Mouse (Mus musculus): ENCODE data around the gene Cnnm1. TPM values are rescaled to one million over a fixed set of nuclear protein-coding genes. Genes with fewer than 3 reads are reported as not detected.
A peak's percentile ranks its signal among the peaks of the same experiment; 100 is the strongest.

Cnnm1 gene
- total and polyA plus RNA-seq, 3 experiments: not detected

GRCm38 (mm10) chr19:43521996-43522395 lies 81.8 kb downstream of the Cnnm1 start (continued):
- no peak for TF ChIP-seq ZMIZ1 (IDR thresholded peaks at IDR 0.05; ENCODE audit: low read depth, low read length)
- TF ChIP-seq JUND (conservative IDR thresholded peaks at IDR 0.05; ENCODE audit: low read depth, low read length): peak; percentile 40; the same call in 1 of the 2 replicates
- TF ChIP-seq JUN (IDR thresholded peaks at IDR 0.05; ENCODE audit: insufficient read depth, low read depth, low read length): peak; percentile 53; the same call in 1 of the 2 replicates
- TF ChIP-seq HCFC1 (IDR thresholded peaks at IDR 0.05; ENCODE audit: low read depth, low read length): 0 out of 2 replicates have a peak, but pooled peaks have one; percentile 23
- no peak for TF ChIP-seq USF1 (IDR thresholded peaks at IDR 0.05; ENCODE audit: low read depth, low read length)
- TF ChIP-seq EP300 (IDR thresholded peaks at IDR 0.05; ENCODE audit: low read length): peak; percentile 47
- TF ChIP-seq ETS1 (conservative IDR thresholded peaks at IDR 0.05; ENCODE audit: low read depth, low read length): peak; percentile 76
- TF ChIP-seq CHD1 (IDR thresholded peaks at IDR 0.05; ENCODE audit: low read depth, low read length): no peak
- no peak for TF ChIP-seq USF2 (conservative IDR thresholded peaks at IDR 0.05; ENCODE audit: low read depth, low read length)
- no peak for TF ChIP-seq ELF1 (IDR thresholded peaks at IDR 0.05; ENCODE audit: low read depth, low read length)
- TF ChIP-seq MYC (IDR thresholded peaks at IDR 0.05; ENCODE audit: low read depth, low read length): no peak; the same call in 1 of the 2 replicates
- TF ChIP-seq NRF1 (IDR thresholded peaks at IDR 0.05; ENCODE audit: low read depth, low read length): no peak
- no peak for TF ChIP-seq GABPA (IDR thresholded peaks at IDR 0.05; ENCODE audit: insufficient replicate concordance, low read depth, low read length)
- no peak for TF ChIP-seq POLR2AphosphoS2 (IDR thresholded peaks at IDR 0.05; ENCODE audit: low read depth, low read length)
- no peak for TF ChIP-seq CTCF (conservative IDR thresholded peaks at IDR 0.05 in 1 of 2, IDR thresholded peaks at IDR 0.05 in 1 of 2; ENCODE audit: low read depth in 2 of 2, low read length in 2 of 2)

- H3K9me3 ChIP-seq (replicated peaks; ENCODE audit: low read length): no peaks in the 10 kb centered on the region
- peak overlapping the region; percentile 82 for H3K9ac ChIP-seq (ENCODE audit: insufficient read depth, low read depth)
- in situ Hi-C loops (cut with MboI; ENCODE audit: low pct_ligation_motif_present, low pct_unique_long_range_greater_than_20kb, low sequenced_read_pairs): loop anchor here (10.0 to 25.0 kb wide), 2 partner anchors 101 to 239 kb away; partner anchors contain the start of genes Cox15 and Cutc
- peak overlapping the region; percentile 81 for H3K27ac ChIP-seq (ENCODE audit: insufficient read depth, low read depth)
- peaks cover 56% of the 10 kb centered on the region for H3K79me2 ChIP-seq (replicated peaks; ENCODE audit: control insufficient read depth, extremely low read depth, insufficient read depth, poor library complexity, severe bottlenecking)
- H3K4me2 ChIP-seq (ENCODE audit: insufficient read depth, low read depth, poor library complexity, severe bottlenecking): peak overlapping the region; percentile 47
- H3K4me3 ChIP-seq (replicated peaks in 1 of 3; ENCODE audit: low read depth in 2 of 3, low read length in 2 of 3, poor library complexity in 1 of 3): peak overlapping the region; percentile 79 to 93 (median 89)
- H3K36me3 ChIP-seq (replicated peaks in 1 of 2; ENCODE audit: control insufficient read depth in 1 of 2, insufficient read depth in 1 of 2, low read length in 1 of 2): peaks cover 0 to 23% of the 10 kb centered on the region in 2 experiments
- H3K27me3 ChIP-seq (replicated peaks): no peaks in the 10 kb centered on the region
- peak; percentile 87 for DNase-seq (ENCODE audit: extremely low read depth)
- peaks cover 11 to 28% of the 10 kb centered on the region in 2 experiments for H3K4me1 ChIP-seq (ENCODE audit: control insufficient read depth in 1 of 2, insufficient read depth in 2 of 2)
- dilution Hi-C loops (cut with MboI; ENCODE audit: extremely low pct_ligation_motif_present, extremely low pct_unique_long_range_greater_than_20kb, low sequenced_read_pairs): no loop called here
- no peak for TF ChIP-seq NRF1 (IDR thresholded peaks at IDR 0.05; ENCODE audit: low read depth, low read length)
- TF ChIP-seq ELF1 (IDR thresholded peaks at IDR 0.05; ENCODE audit: low read depth, low read length): peak; percentile 30; the same call in 1 of the 2 replicates
- TF ChIP-seq MAFK (IDR thresholded peaks at IDR 0.05; ENCODE audit: insufficient replicate concordance, low read length): no peak
- TF ChIP-seq CHD1 (IDR thresholded peaks at IDR 0.05; ENCODE audit: low read depth, low read length): no peak
- TF ChIP-seq TCF12 (IDR thresholded peaks at IDR 0.05; ENCODE audit: low read depth, low read length): no peak
- TF ChIP-seq MXI1 (IDR thresholded peaks at IDR 0.05; ENCODE audit: low read depth, low read length): peak; percentile 98
- TF ChIP-seq MEF2A (IDR thresholded peaks at IDR 0.05; ENCODE audit: borderline replicate concordance, low read depth, low read length): no peak
- no peak for TF ChIP-seq JUN (IDR thresholded peaks at IDR 0.05; ENCODE audit: insufficient read depth, low read depth, low read length)
- TF ChIP-seq BHLHE40 (IDR thresholded peaks at IDR 0.05; ENCODE audit: low read depth, low read length): peak; percentile 96
- TF ChIP-seq TBP (conservative IDR thresholded peaks at IDR 0.05; ENCODE audit: low read depth, low read length): no peak
- peak; percentile 75 for TF ChIP-seq ETS1 (conservative IDR thresholded peaks at IDR 0.05; ENCODE audit: low read depth, low read length)
- no peak for TF ChIP-seq ZKSCAN1 (IDR thresholded peaks at IDR 0.05; ENCODE audit: borderline replicate concordance, low read depth, low read length)
- no peak for TF ChIP-seq UBTF (IDR thresholded peaks at IDR 0.05; ENCODE audit: low read depth, low read length)
- no peak for TF ChIP-seq E2F4 (IDR thresholded peaks at IDR 0.05; ENCODE audit: insufficient replicate concordance, low read depth, low read length)
- TF ChIP-seq IRF4 (IDR thresholded peaks at IDR 0.05; ENCODE audit: low read depth, low read length): peak; percentile 68; the same call in 1 of the 2 replicates
- no peak for TF ChIP-seq HCFC1 (IDR thresholded peaks at IDR 0.05; ENCODE audit: low read depth, low read length)
- TF ChIP-seq CHD2 (IDR thresholded peaks at IDR 0.05; ENCODE audit: low read length): no peak
- TF ChIP-seq ZMIZ1 (IDR thresholded peaks at IDR 0.05; ENCODE audit: low read depth, low read length): no peak
- TF ChIP-seq RAD21 (IDR thresholded peaks at IDR 0.05; ENCODE audit: low read depth, low read length): no peak
- TF ChIP-seq SIN3A (IDR thresholded peaks at IDR 0.05; ENCODE audit: low read length): peak; percentile 79; the same call in 1 of the 2 replicates
- TF ChIP-seq ZC3H11A (IDR thresholded peaks at IDR 0.05; ENCODE audit: low read depth, low read length): no peak
- TF ChIP-seq USF2 (conservative IDR thresholded peaks at IDR 0.05; ENCODE audit: low read depth, low read length): no peak
- no peak for TF ChIP-seq JUND (conservative IDR thresholded peaks at IDR 0.05; ENCODE audit: low read depth, low read length)
- no peak for TF ChIP-seq NELFE (IDR thresholded peaks at IDR 0.05; ENCODE audit: low read depth, low read length)
- no peak for TF ChIP-seq ZNF384 (IDR thresholded peaks at IDR 0.05; ENCODE audit: low read depth, low read length)
- TF ChIP-seq RCOR1 (conservative IDR thresholded peaks at IDR 0.05; ENCODE audit: low read depth, low read length): no peak
- peak; percentile 96 for TF ChIP-seq MYC (IDR thresholded peaks at IDR 0.05; ENCODE audit: low read depth, low read length)
- no peak for TF ChIP-seq USF1 (IDR thresholded peaks at IDR 0.05; ENCODE audit: low read depth, low read length)
- peak; percentile 96 for TF ChIP-seq MAX (IDR thresholded peaks at IDR 0.05; ENCODE audit: low read length)
- TF ChIP-seq MAZ (IDR thresholded peaks at IDR 0.05; ENCODE audit: low read depth, low read length): no peak
- TF ChIP-seq PAX5 (IDR thresholded peaks at IDR 0.05; ENCODE audit: low read length): no peak
Observed at GRCm38 (mm10) chr19:43523551-43523950, 83.3 kb downstream of the Cnnm1 start.

Data from CH12.LX (cell line).